Mouse (Mus musculus) heart, adult 2 months (tissue): ENCODE data around the gene Jazf1.

Experiments used
- CTCF ChIP-seq: fragments of 200-600 bp; IDR thresholded peaks from 2 replicates; pipeline ENCODE4 v1.8.1; 2022; ENCODE audit warnings: antibody characterized with exemption, mild to moderate bottlenecking, moderate library complexity
- EP300 ChIP-seq: fragments of 200-500 bp; IDR thresholded peaks from 2 replicates; pipeline ENCODE4 v1.6.1; 2011; ENCODE audit warnings: low read depth, low read length, control low read depth; ENCODE audit not compliant: insufficient read depth
- POLR2A ChIP-seq: fragments of 200-500 bp; IDR thresholded peaks from 2 replicates; pipeline ENCODE4 v1.6.1; 2011; ENCODE audit warnings: mild to moderate bottlenecking, low read depth, low read length, control low read depth; ENCODE audit not compliant: insufficient read depth

DNA sequence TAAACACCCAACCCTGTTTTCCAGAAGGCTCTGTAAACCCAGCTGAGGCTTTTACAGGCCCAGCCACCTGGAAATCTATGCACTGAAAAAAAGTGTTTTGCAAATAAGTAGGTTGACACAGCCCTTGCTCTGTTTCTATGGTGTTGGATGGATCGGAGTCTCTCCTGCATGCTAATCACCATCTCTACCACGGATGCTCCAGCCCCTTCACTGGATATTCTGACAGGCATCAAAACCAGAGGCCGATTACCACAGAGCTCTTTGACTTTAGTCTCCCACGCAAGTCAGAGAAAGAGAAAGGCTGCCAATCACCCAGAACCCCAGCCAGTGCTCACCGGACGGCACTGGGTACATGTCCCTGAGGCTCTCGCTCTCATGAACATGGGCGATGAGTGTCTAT is 291.4 kb downstream of the Jazf1 start:
- no peak for TF ChIP-seq CTCF
- TF ChIP-seq POLR2A = no peak
- TF ChIP-seq EP300 = no peak
